Mouse (Mus musculus): Measurements from ENCODE around the gene BC004004. TPM values are rescaled to one million over a fixed set of nuclear protein-coding genes. Genes with fewer than 3 reads are reported as not detected.
A peak's percentile ranks its signal among the peaks of the same experiment; 100 is the strongest.

Gene BC004004
- polyA plus RNA-seq, 1 experiment from 2014 or later: 83.0 TPM

DNA sequence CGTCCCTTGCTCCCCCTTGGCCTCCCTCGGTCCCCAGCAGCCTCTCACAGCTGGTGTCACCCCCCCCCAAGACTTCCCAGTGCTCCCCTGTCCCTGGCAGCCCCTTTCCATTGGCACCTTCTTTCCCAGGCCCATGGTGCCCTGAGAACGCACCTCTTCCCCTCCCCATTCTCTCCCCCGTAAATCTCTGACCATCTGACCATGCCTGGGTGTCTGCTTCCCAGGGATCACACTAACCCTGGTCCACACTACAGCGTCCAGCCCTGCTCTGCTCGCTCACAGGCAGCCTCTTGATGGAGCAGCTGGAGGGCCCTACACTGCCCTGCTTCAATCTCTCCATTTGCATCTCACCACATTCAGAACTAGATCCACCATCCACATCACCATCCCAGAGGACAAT is 12.1 kb upstream of the BC004004 start:
- Histone ChIP-seq H3K4me2 (ENCODE audit: low read depth, low read length) (no peak overlapping the region), H3K9ac (ENCODE audit: low read length) (no peak overlapping the region), H3K4me3 (replicated peaks; ENCODE audit: low read length) (no peak overlapping the region), H3K36me3 (ENCODE audit: control insufficient read depth, insufficient read depth, low read length) (peaks cover 8% of the 10 kb centered on the region; the same call in 1 of the 2 replicates), H3K27ac (ENCODE audit: low read length) (no peak overlapping the region), H3K4me1 (ENCODE audit: control insufficient read depth, insufficient read depth, low read length) (peaks cover 9% of the 10 kb centered on the region), H3K9me3 (replicated peaks; ENCODE audit: control insufficient read depth, low read length) (no peaks in the 10 kb centered on the region), H3K27me3 (ENCODE audit: control insufficient read depth, insufficient read depth, low read length) (no peaks in the 10 kb centered on the region)
- WGBS: 82% methylated on average over 6 of the region's 6 CpGs
- ATAC-seq (ENCODE audit: insufficient read depth, low FRiP score): no peak

DNA sequence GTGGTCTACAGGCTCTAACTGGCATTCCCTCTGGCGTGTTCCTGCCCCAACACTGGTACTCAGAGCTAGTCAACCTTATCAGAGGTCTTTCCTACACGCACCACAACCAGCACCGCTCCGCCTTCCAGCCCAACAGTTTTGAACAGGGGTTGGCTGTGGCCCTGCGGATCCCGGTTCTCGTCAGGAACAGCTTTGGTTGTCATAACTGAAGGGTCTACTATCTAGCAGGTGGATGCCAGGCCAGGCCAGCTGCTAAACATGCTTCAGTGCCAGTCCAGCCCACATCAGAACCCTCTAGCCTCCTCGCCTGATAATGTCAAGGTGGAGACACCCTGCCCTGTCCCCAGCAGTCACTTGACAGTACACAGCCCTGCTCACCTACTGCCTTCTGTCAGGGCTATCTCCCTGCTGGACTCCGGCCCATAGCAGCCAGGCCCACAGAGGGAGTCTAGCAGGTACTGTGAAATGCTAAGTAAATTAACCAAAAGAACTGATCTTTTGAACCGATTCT is 11.5 kb upstream of the BC004004 start:
- Histone ChIP-seq H3K9me3 (replicated peaks; ENCODE audit: control insufficient read depth, low read length) (no peaks in the 10 kb centered on the region), H3K27me3 (ENCODE audit: control insufficient read depth, insufficient read depth, low read length) (no peaks in the 10 kb centered on the region), H3K27ac (ENCODE audit: low read length) (no peak overlapping the region), H3K4me1 (ENCODE audit: control insufficient read depth, insufficient read depth, low read length) (peaks cover 9% of the 10 kb centered on the region), H3K36me3 (ENCODE audit: control insufficient read depth, insufficient read depth, low read length) (peaks cover 7% of the 10 kb centered on the region; the same call in 1 of the 2 replicates), H3K4me3 (replicated peaks; ENCODE audit: low read length) (no peak overlapping the region), H3K4me2 (ENCODE audit: low read depth, low read length) (no peak overlapping the region), H3K9ac (ENCODE audit: low read length) (no peak overlapping the region)
- ATAC-seq (ENCODE audit: insufficient read depth, low FRiP score): no peak
- 88% methylated on average over 10 of the region's 10 CpGs for WGBS

DNA sequence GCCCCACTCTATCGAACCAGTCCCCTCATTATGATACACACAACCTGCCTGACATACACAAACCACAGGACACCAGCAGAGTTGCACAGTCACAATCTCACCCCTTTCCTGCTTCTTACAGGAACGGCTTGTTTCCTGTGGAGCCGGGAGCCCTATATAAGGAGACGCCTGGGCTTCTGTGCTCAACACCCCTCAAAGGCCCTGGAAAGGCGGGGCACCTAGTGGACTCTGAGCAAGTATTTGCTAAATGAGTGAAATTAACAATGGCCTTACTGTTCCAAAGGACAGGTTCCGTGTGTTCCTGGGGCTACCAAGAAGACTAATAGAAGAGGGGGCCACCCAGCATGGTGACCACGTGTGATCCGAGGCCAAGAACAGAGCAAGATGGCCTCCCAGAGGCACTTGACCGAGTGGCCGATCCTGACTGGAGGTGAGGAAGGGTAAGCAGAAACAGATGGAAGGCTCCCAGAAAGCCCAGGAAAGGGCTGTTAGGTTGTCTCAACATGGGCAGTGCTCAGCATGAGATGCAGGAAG is 10.5 kb upstream of the BC004004 start:
- peak overlapping the region; percentile 0; the same call in 1 of the 2 replicates for H3K9ac ChIP-seq (ENCODE audit: low read length)
- H3K4me3 ChIP-seq (replicated peaks; ENCODE audit: low read length): no peak overlapping the region
- no peaks in the 10 kb centered on the region for H3K27me3 ChIP-seq (ENCODE audit: control insufficient read depth, insufficient read depth, low read length)
- peaks cover 7% of the 10 kb centered on the region; the same call in 1 of the 2 replicates for H3K36me3 ChIP-seq (ENCODE audit: control insufficient read depth, insufficient read depth, low read length)
- no peak overlapping the region for H3K4me2 ChIP-seq (ENCODE audit: low read depth, low read length)
- no peaks in the 10 kb centered on the region for H3K9me3 ChIP-seq (replicated peaks; ENCODE audit: control insufficient read depth, low read length)
- ATAC-seq (ENCODE audit: insufficient read depth, low FRiP score): peak; percentile 63; the same call in 1 of the 2 replicates
- peak overlapping the region; percentile 60; the same call in 1 of the 2 replicates for H3K27ac ChIP-seq (ENCODE audit: low read length)
- peaks cover 17% of the 10 kb centered on the region for H3K4me1 ChIP-seq (ENCODE audit: control insufficient read depth, insufficient read depth, low read length)
- WGBS: 72% methylated on average over 10 of the region's 10 CpGs

GRCm38 (mm10) chr17:29258921-29259320 is 9.7 kb upstream of the BC004004 start:
- Histone ChIP-seq H3K4me3 (replicated peaks; ENCODE audit: low read length) (no peak overlapping the region), H3K9ac (ENCODE audit: low read length) (no peak overlapping the region), H3K9me3 (replicated peaks; ENCODE audit: control insufficient read depth, low read length) (no peaks in the 10 kb centered on the region), H3K36me3 (ENCODE audit: control insufficient read depth, insufficient read depth, low read length) (peaks cover 7% of the 10 kb centered on the region; the same call in 1 of the 2 replicates), H3K4me2 (ENCODE audit: low read depth, low read length) (no peak overlapping the region), H3K4me1 (ENCODE audit: control insufficient read depth, insufficient read depth, low read length) (peaks cover 18% of the 10 kb centered on the region), H3K27ac (ENCODE audit: low read length) (no peak overlapping the region), H3K27me3 (ENCODE audit: control insufficient read depth, insufficient read depth, low read length) (no peaks in the 10 kb centered on the region)
- 91% methylated on average over 2 of the region's 2 CpGs for WGBS
- ATAC-seq (ENCODE audit: insufficient read depth, low FRiP score): no peak

DNA sequence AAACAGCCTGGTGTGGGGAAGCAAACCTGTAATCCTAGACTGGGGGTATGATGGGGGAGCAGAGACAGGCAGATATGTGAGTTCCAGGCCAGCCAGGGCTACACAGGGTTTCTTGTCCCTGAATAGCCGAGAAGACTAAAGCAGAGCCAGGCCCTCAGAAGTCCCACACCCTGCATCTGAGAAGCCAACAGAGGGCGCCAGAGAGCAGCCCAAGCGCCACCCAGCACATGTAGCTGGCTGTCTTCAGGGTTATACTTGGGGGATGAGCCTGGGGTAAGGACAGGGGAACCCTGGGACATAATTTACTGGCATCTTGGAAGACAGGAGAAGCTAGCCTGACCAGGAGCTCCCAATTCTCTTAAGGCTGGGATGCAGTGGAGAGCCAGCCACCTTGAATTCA is 9.1 kb upstream of the BC004004 start:
- Histone ChIP-seq H3K9me3 (replicated peaks; ENCODE audit: control insufficient read depth, low read length) (no peaks in the 10 kb centered on the region), H3K27me3 (ENCODE audit: control insufficient read depth, insufficient read depth, low read length) (no peaks in the 10 kb centered on the region), H3K4me3 (replicated peaks; ENCODE audit: low read length) (no peak overlapping the region), H3K4me2 (ENCODE audit: low read depth, low read length) (no peak overlapping the region), H3K9ac (ENCODE audit: low read length) (no peak overlapping the region), H3K36me3 (ENCODE audit: control insufficient read depth, insufficient read depth, low read length) (peaks cover 7% of the 10 kb centered on the region; the same call in 1 of the 2 replicates), H3K4me1 (ENCODE audit: control insufficient read depth, insufficient read depth, low read length) (peaks cover 21% of the 10 kb centered on the region), H3K27ac (ENCODE audit: low read length) (no peak overlapping the region)
- peak; percentile 64 for ATAC-seq (ENCODE audit: insufficient read depth, low FRiP score)
- WGBS: 6% methylated on average over 3 of the region's 3 CpGs

DNA sequence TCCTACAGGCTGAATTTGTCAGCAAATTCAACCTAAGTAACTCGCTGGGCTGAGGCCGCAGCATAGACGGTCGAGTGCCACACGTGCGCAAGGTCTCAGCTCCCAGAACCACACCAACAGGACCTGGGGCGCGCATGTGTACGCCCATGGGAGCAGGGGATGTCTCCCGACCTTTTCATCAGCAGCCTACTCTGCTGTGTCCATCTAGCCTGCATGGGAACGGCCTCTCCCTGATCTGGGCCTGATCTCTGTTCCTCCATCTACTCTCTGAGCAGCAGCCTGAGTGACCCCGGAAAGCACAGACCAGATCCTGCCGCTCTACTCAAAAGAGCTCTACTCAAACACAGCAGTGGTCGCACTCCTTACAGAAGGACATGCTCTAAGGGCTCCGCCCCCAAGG is 8.1 kb upstream of the BC004004 start:
- no peaks in the 10 kb centered on the region for H3K9me3 ChIP-seq (replicated peaks; ENCODE audit: control insufficient read depth, low read length)
- no peak overlapping the region for H3K4me3 ChIP-seq (replicated peaks; ENCODE audit: low read length)
- no peak overlapping the region for H3K4me2 ChIP-seq (ENCODE audit: low read depth, low read length)
- no peak overlapping the region for H3K27ac ChIP-seq (ENCODE audit: low read length)
- H3K36me3 ChIP-seq (ENCODE audit: control insufficient read depth, insufficient read depth, low read length): peaks cover 7% of the 10 kb centered on the region; the same call in 1 of the 2 replicates
- no peak for ATAC-seq (ENCODE audit: insufficient read depth, low FRiP score)
- peaks cover 23% of the 10 kb centered on the region for H3K4me1 ChIP-seq (ENCODE audit: control insufficient read depth, insufficient read depth, low read length)
- H3K27me3 ChIP-seq (ENCODE audit: control insufficient read depth, insufficient read depth, low read length): no peaks in the 10 kb centered on the region
- no peak overlapping the region for H3K9ac ChIP-seq (ENCODE audit: low read length)
- 85% methylated on average over 15 of the region's 15 CpGs for WGBS

DNA sequence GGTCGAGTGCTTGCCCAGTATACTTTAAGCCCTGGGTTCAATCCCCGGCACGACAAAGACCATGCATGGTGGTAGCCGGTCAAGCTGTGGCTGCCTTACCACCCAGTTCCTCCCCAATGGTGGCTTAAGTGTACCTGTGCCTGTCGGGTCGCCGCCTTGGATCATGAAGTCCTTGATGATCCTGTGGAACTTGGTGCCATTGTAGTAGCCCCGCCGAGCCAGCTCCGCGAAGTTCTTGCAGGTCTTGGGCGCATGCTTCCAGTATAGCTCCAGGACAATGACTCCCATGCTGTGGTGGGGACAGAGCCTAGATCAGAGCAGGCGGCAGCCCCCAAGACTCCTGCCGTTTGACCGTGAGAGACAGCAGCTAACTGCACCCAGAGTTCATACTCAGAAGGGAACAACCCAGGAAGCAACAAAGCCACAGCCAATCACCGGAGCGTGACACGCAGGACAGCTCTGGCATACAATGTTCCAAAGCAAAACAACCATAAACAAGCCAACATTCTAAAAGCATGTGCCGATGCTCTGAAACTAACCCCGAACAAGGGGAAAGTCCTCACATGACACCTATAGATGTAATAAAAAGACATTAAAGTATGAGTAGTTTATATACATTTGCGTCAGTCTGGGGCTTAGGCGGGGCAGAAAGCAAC is 6.9 kb upstream of the BC004004 start:
- peaks cover 23% of the 10 kb centered on the region for H3K4me1 ChIP-seq (ENCODE audit: control insufficient read depth, insufficient read depth, low read length)
- peak overlapping the region; percentile 69; the same call in 1 of the 2 replicates for H3K4me3 ChIP-seq (replicated peaks; ENCODE audit: low read length)
- no peaks in the 10 kb centered on the region for H3K9me3 ChIP-seq (replicated peaks; ENCODE audit: control insufficient read depth, low read length)
- peak overlapping the region; percentile 32 for H3K9ac ChIP-seq (ENCODE audit: low read length)
- no peak for ATAC-seq (ENCODE audit: insufficient read depth, low FRiP score)
- H3K36me3 ChIP-seq (ENCODE audit: control insufficient read depth, insufficient read depth, low read length): peaks cover 7% of the 10 kb centered on the region; the same call in 1 of the 2 replicates
- no peak overlapping the region for H3K27ac ChIP-seq (ENCODE audit: low read length)
- peak overlapping the region; percentile 67 for H3K4me2 ChIP-seq (ENCODE audit: low read depth, low read length)
- 86% methylated on average over 22 of the region's 22 CpGs for WGBS
- H3K27me3 ChIP-seq (ENCODE audit: control insufficient read depth, insufficient read depth, low read length): no peaks in the 10 kb centered on the region

GRCm38 (mm10) chr17:29262259-29262649 is 6.3 kb upstream of the BC004004 start:
- Histone ChIP-seq H3K4me1 (ENCODE audit: control insufficient read depth, insufficient read depth, low read length) (peaks cover 23% of the 10 kb centered on the region), H3K4me3 (replicated peaks; ENCODE audit: low read length) (peak overlapping the region; percentile 69), H3K9ac (ENCODE audit: low read length) (0 out of 2 replicates have a peak overlapping the region, but pooled peaks have one; percentile 32), H3K9me3 (replicated peaks; ENCODE audit: control insufficient read depth, low read length) (no peaks in the 10 kb centered on the region), H3K27me3 (ENCODE audit: control insufficient read depth, insufficient read depth, low read length) (no peaks in the 10 kb centered on the region), H3K36me3 (ENCODE audit: control insufficient read depth, insufficient read depth, low read length) (peaks cover 7% of the 10 kb centered on the region; the same call in 1 of the 2 replicates), H3K27ac (ENCODE audit: low read length) (no peak overlapping the region), H3K4me2 (ENCODE audit: low read depth, low read length) (peak overlapping the region; percentile 67)
- 36% methylated on average over 2 of the region's 2 CpGs for WGBS
- ATAC-seq (ENCODE audit: insufficient read depth, low FRiP score): no peak

- ATAC-seq (ENCODE audit: insufficient read depth, low FRiP score): no peak
- no peaks in the 10 kb centered on the region for H3K9me3 ChIP-seq (replicated peaks; ENCODE audit: control insufficient read depth, low read length)
- WGBS: 1% methylated on average over 14 of the region's 14 CpGs
- peak overlapping the region; percentile 99 for H3K27ac ChIP-seq (ENCODE audit: low read length)
- peak overlapping the region; percentile 69 for H3K4me3 ChIP-seq (replicated peaks; ENCODE audit: low read length)
- peaks cover 1% of the 10 kb centered on the region; the same call in 1 of the 2 replicates for H3K36me3 ChIP-seq (ENCODE audit: control insufficient read depth, insufficient read depth, low read length)
- no peaks in the 10 kb centered on the region for H3K27me3 ChIP-seq (ENCODE audit: control insufficient read depth, insufficient read depth, low read length)
- H3K9ac ChIP-seq (ENCODE audit: low read length): peak overlapping the region; percentile 84
- H3K4me2 ChIP-seq (ENCODE audit: low read depth, low read length): peak overlapping the region; percentile 67
- peaks cover 29% of the 10 kb centered on the region for H3K4me1 ChIP-seq (ENCODE audit: control insufficient read depth, insufficient read depth, low read length)
These were observed 5.2 kb upstream of the BC004004 start for GRCm38 (mm10) chr17:29263417-29263816.
